Mouse (Mus musculus) testis, adult 2 months (tissue): ENCODE measurements around the gene 1700012A03Rik.

ENCODE experiments used
- CTCF ChIP-seq: fragments of 200-500 bp; IDR thresholded peaks from 2 replicates; pipeline ENCODE4 v1.5.1; 2012; ENCODE audit warnings: low read depth, mild to moderate bottlenecking, inconsistent platforms, low read length, moderate library complexity; ENCODE audit not compliant: control insufficient read depth, insufficient read depth, insufficient replicate concordance
- POLR2A ChIP-seq: fragments of 200-500 bp; IDR thresholded peaks from 2 replicates; pipeline ENCODE4 v1.6.1; 2012; ENCODE audit warnings: low read depth, mild to moderate bottlenecking, inconsistent platforms, low read length, moderate library complexity; ENCODE audit not compliant: control insufficient read depth

GRCm38 (mm10) chr6:32022537-32022869, 27.5 kb upstream of the 1700012A03Rik start:
- TF ChIP-seq CTCF: no peak
- no peak for TF ChIP-seq POLR2A
